Mouse (Mus musculus): ENCODE measurements at regions not wholly inside any gene's neighbourhood (a gene's known extent, or its start where the extent isn't known, plus 50 kb on each side); places are given as distances from the start of the nearest gene placed in this dataset.

DNA sequence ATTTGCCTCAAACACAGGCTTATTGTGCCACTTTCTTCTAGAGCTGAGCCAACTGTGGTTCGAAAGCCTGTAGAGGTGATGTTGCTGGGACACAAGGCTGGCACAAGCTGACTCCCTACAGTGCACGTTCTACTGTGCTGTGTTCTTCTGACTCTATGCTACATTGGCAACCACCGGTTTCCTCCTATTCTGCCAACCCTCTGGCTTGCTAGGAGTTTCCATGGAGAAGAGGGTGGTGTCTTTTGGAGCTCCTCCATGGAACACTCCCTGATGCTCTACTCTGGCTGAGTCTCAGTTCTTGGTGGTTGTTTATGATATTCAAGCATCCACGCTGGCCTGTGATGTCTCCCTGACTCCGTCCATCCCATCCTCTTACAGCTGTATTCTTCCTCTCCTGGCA lies 124.9 kb upstream of the Nmur2 start:
- no peak overlapping the region for H3K9ac ChIP-seq (replicated peaks; ENCODE audit: low read length)
- H3K9me3 ChIP-seq (ENCODE audit: control insufficient read depth, low read length), result no peaks in the 10 kb centered on the region
- no peak for ATAC-seq (ENCODE audit: low FRiP score, low TSS enrichment)
- H3K4me1 ChIP-seq (ENCODE audit: control insufficient read depth, insufficient read depth, low read length), result peaks cover 8% of the 10 kb centered on the region
- no peaks in the 10 kb centered on the region for H3K27me3 ChIP-seq (ENCODE audit: control insufficient read depth, insufficient read depth, low read length)
- WGBS, result 92% methylated on average over 5 of the region's 5 CpGs
- no peak overlapping the region for H3K4me3 ChIP-seq (replicated peaks; ENCODE audit: low read depth, low read length)
- no peak overlapping the region for H3K27ac ChIP-seq (replicated peaks; ENCODE audit: low read depth, low read length)
- no peak overlapping the region for H3K4me2 ChIP-seq (ENCODE audit: low read length)
- no peaks in the 10 kb centered on the region for H3K36me3 ChIP-seq (ENCODE audit: control insufficient read depth, insufficient read depth, low read length)
- DNase-seq, result no peak

- H3K4me1 ChIP-seq (ENCODE audit: control insufficient read depth, insufficient read depth, low read length), result peaks cover 9% of the 10 kb centered on the region
- H3K27ac ChIP-seq (replicated peaks; ENCODE audit: low read depth, low read length), result no peak overlapping the region
- no peak overlapping the region for H3K9ac ChIP-seq (replicated peaks; ENCODE audit: low read length)
- DNase-seq, result no peak
- no peak overlapping the region for H3K4me3 ChIP-seq (replicated peaks; ENCODE audit: low read depth, low read length)
- H3K27me3 ChIP-seq (ENCODE audit: control insufficient read depth, insufficient read depth, low read length), result no peaks in the 10 kb centered on the region
- no peaks in the 10 kb centered on the region for H3K9me3 ChIP-seq (ENCODE audit: control insufficient read depth, low read length)
- WGBS, result 13% methylated on average over 2 of the region's 2 CpGs
- no peaks in the 10 kb centered on the region for H3K36me3 ChIP-seq (ENCODE audit: control insufficient read depth, insufficient read depth, low read length)
- H3K4me2 ChIP-seq (ENCODE audit: low read length), result no peak overlapping the region
- no peak for ATAC-seq (ENCODE audit: low FRiP score, low TSS enrichment)
Measured at GRCm38 (mm10) chr11:56160286-56160685, 119.5 kb upstream of the Nmur2 start.

GRCm38 (mm10) chr11:56159412-56160074 lies 118.7 kb upstream of the Nmur2 start:
- ATAC-seq (ENCODE audit: low FRiP score, low TSS enrichment) (peak; percentile 71; the same call in 1 of the 2 replicates), DNase-seq (peak; percentile 89)
- Histone ChIP-seq H3K4me3 (replicated peaks; ENCODE audit: low read depth, low read length) (no peak overlapping the region), H3K9ac (replicated peaks; ENCODE audit: low read length) (no peak overlapping the region), H3K4me1 (ENCODE audit: control insufficient read depth, insufficient read depth, low read length) (peaks cover 9% of the 10 kb centered on the region), H3K36me3 (ENCODE audit: control insufficient read depth, insufficient read depth, low read length) (no peaks in the 10 kb centered on the region), H3K27me3 (ENCODE audit: control insufficient read depth, insufficient read depth, low read length) (no peaks in the 10 kb centered on the region), H3K9me3 (ENCODE audit: control insufficient read depth, low read length) (no peaks in the 10 kb centered on the region), H3K4me2 (ENCODE audit: low read length) (no peak overlapping the region), H3K27ac (replicated peaks; ENCODE audit: low read depth, low read length) (no peak overlapping the region)
- WGBS, result 13% methylated on average over 10 of the region's 10 CpGs

DNA sequence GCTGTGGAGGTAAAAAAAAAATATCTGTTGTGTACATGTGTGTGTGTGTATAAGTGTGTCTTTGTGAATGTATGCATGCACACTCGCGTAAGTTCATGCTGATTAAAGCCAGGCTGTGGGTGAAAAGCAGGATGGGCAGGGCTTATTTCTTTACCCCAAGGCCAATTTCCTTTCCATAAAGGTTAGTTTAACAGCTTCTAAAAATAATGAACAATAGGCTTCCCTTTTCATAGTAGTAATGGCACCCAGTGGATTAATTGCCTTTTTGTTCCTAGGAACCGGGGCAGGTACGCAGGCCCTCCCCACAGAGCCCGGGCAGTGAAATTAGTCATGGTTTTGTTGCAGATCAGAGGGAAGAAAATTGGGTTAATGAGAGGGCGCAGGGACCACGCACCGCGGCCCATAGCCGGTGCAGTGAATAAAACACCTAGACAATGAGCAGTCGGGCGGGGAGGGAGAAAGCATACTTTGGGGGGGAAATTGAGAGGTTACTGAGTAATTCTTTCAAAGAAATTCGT lies 110.1 kb upstream of the Nmur2 start:
- no peak overlapping the region for H3K4me2 ChIP-seq (ENCODE audit: low read length)
- WGBS, result 8% methylated on average over 13 of the region's 13 CpGs
- H3K4me3 ChIP-seq (replicated peaks; ENCODE audit: low read depth, low read length), result no peak overlapping the region
- H3K36me3 ChIP-seq (ENCODE audit: control insufficient read depth, insufficient read depth, low read length), result no peaks in the 10 kb centered on the region
- H3K4me1 ChIP-seq (ENCODE audit: control insufficient read depth, insufficient read depth, low read length), result peaks cover 12% of the 10 kb centered on the region
- H3K27me3 ChIP-seq (ENCODE audit: control insufficient read depth, insufficient read depth, low read length), result no peaks in the 10 kb centered on the region
- no peak for ATAC-seq (ENCODE audit: low FRiP score, low TSS enrichment)
- no peak overlapping the region for H3K9ac ChIP-seq (replicated peaks; ENCODE audit: low read length)
- DNase-seq, result peak; percentile 28
- H3K9me3 ChIP-seq (ENCODE audit: control insufficient read depth, low read length), result no peaks in the 10 kb centered on the region
- no peak overlapping the region for H3K27ac ChIP-seq (replicated peaks; ENCODE audit: low read depth, low read length)

DNA sequence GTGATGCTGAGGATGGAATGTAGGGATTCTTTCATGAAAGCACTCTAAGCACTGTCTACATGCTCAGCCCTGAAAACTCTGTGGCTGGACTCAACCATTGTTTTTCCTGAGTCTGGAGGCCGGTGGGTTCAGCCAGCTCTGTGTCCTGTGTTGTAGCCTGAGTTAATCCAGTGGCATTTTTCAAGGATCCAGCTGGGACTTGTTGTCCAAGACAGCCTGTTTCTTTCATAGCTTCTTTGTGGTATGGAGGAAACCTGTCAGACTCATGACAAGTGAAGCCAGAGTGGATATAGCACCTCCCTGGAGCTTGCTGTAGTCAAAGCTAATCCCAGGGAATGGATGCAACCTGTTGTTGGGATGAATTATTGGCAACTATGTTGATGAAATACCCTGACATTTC lies 108.9 kb upstream of the Nmur2 start:
- Histone ChIP-seq H3K9ac (replicated peaks; ENCODE audit: low read length) (no peak overlapping the region), H3K36me3 (ENCODE audit: control insufficient read depth, insufficient read depth, low read length) (no peaks in the 10 kb centered on the region), H3K4me1 (ENCODE audit: control insufficient read depth, insufficient read depth, low read length) (peaks cover 12% of the 10 kb centered on the region), H3K4me3 (replicated peaks; ENCODE audit: low read depth, low read length) (no peak overlapping the region), H3K27ac (replicated peaks; ENCODE audit: low read depth, low read length) (no peak overlapping the region), H3K9me3 (ENCODE audit: control insufficient read depth, low read length) (no peaks in the 10 kb centered on the region), H3K4me2 (ENCODE audit: low read length) (no peak overlapping the region), H3K27me3 (ENCODE audit: control insufficient read depth, insufficient read depth, low read length) (no peaks in the 10 kb centered on the region)
- ATAC-seq (ENCODE audit: low FRiP score, low TSS enrichment), result no peak
- 21% methylated on average over 1 of the region's 1 CpGs for WGBS
- no peak for DNase-seq

- H3K27me3 ChIP-seq (ENCODE audit: control insufficient read depth, insufficient read depth, low read length), result no peaks in the 10 kb centered on the region
- DNase-seq (peak; percentile 57), ATAC-seq (ENCODE audit: low FRiP score, low TSS enrichment) (no peak)
- no peak overlapping the region for H3K27ac ChIP-seq (replicated peaks; ENCODE audit: low read depth, low read length)
- 88% methylated on average over 1 of the region's 1 CpGs for WGBS
- H3K4me1 ChIP-seq (ENCODE audit: control insufficient read depth, insufficient read depth, low read length), result peaks cover 12% of the 10 kb centered on the region
- no peaks in the 10 kb centered on the region for H3K9me3 ChIP-seq (ENCODE audit: control insufficient read depth, low read length)
- no peak overlapping the region for H3K4me2 ChIP-seq (ENCODE audit: low read length)
- H3K9ac ChIP-seq (replicated peaks; ENCODE audit: low read length), result no peak overlapping the region
- H3K36me3 ChIP-seq (ENCODE audit: control insufficient read depth, insufficient read depth, low read length), result no peaks in the 10 kb centered on the region
- H3K4me3 ChIP-seq (replicated peaks; ENCODE audit: low read depth, low read length), result no peak overlapping the region
Measured at GRCm38 (mm10) chr11:56148956-56149355, 108.1 kb upstream of the Nmur2 start.

GRCm38 (mm10) chr11:56146708-56147107 lies 105.9 kb upstream of the Nmur2 start:
- H3K4me1 ChIP-seq (ENCODE audit: control insufficient read depth, insufficient read depth, low read length), result peaks cover 10% of the 10 kb centered on the region
- no peak for ATAC-seq (ENCODE audit: low FRiP score, low TSS enrichment)
- H3K9ac ChIP-seq (replicated peaks; ENCODE audit: low read length), result no peak overlapping the region
- H3K9me3 ChIP-seq (ENCODE audit: control insufficient read depth, low read length), result no peaks in the 10 kb centered on the region
- no peak for DNase-seq
- H3K4me2 ChIP-seq (ENCODE audit: low read length), result no peak overlapping the region
- H3K4me3 ChIP-seq (replicated peaks; ENCODE audit: low read depth, low read length), result no peak overlapping the region
- no peaks in the 10 kb centered on the region for H3K27me3 ChIP-seq (ENCODE audit: control insufficient read depth, insufficient read depth, low read length)
- H3K27ac ChIP-seq (replicated peaks; ENCODE audit: low read depth, low read length), result no peak overlapping the region
- WGBS, result 62% methylated on average over 5 of the region's 5 CpGs
- H3K36me3 ChIP-seq (ENCODE audit: control insufficient read depth, insufficient read depth, low read length), result no peaks in the 10 kb centered on the region

DNA sequence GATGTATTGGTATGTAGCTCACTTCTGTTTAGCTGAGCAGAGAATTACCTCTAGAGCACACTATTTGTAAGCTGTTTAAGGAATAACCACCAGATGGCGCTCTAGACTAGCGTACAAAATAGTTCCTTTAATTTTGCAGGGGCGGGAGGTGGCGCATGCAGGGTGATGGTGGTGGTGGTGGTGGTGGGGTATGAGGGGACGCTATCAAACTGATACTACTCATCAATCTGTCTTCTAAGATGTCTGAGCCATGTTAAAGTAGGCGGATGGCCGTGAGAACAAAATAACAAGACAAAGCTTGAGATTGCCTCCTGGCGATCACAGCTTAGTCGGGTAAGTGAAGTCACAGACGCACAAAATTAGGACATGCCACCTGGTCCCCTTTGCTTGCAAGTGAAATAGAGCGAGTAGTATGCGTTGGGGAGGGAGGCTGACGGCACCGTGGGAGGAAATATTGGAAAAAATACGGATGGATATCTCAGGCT lies 90.6 kb upstream of the Nmur2 start:
- no peak overlapping the region for H3K4me3 ChIP-seq (replicated peaks; ENCODE audit: low read depth, low read length)
- no peak overlapping the region for H3K9ac ChIP-seq (replicated peaks; ENCODE audit: low read length)
- ATAC-seq (ENCODE audit: low FRiP score, low TSS enrichment), result no peak
- no peaks in the 10 kb centered on the region for H3K4me1 ChIP-seq (ENCODE audit: control insufficient read depth, insufficient read depth, low read length)
- H3K4me2 ChIP-seq (ENCODE audit: low read length), result peak overlapping the region; percentile 25; the same call in 1 of the 2 replicates
- no peaks in the 10 kb centered on the region for H3K27me3 ChIP-seq (ENCODE audit: control insufficient read depth, insufficient read depth, low read length)
- H3K9me3 ChIP-seq (ENCODE audit: control insufficient read depth, low read length), result no peaks in the 10 kb centered on the region
- 29% methylated on average over 15 of the region's 15 CpGs for WGBS
- DNase-seq, result peak; percentile 95
- H3K36me3 ChIP-seq (ENCODE audit: control insufficient read depth, insufficient read depth, low read length), result no peaks in the 10 kb centered on the region
- H3K27ac ChIP-seq (replicated peaks; ENCODE audit: low read depth, low read length), result no peak overlapping the region

GRCm38 (mm10) chr11:56116553-56117232 lies 75.9 kb upstream of the Nmur2 start:
- no peaks in the 10 kb centered on the region for H3K4me1 ChIP-seq (ENCODE audit: control insufficient read depth, insufficient read depth, low read length)
- no peak for ATAC-seq (ENCODE audit: low FRiP score, low TSS enrichment)
- WGBS, result 51% methylated on average over 12 of the region's 12 CpGs

More at GRCm38 (mm10) chr11:56116553-56117232, 75.9 kb upstream of the Nmur2 start:
- Histone ChIP-seq H3K4me3 (replicated peaks; ENCODE audit: low read depth, low read length) (no peak overlapping the region), H3K27me3 (ENCODE audit: control insufficient read depth, insufficient read depth, low read length) (no peaks in the 10 kb centered on the region), H3K9me3 (ENCODE audit: control insufficient read depth, low read length) (no peaks in the 10 kb centered on the region), H3K9ac (replicated peaks; ENCODE audit: low read length) (no peak overlapping the region), H3K36me3 (ENCODE audit: control insufficient read depth, insufficient read depth, low read length) (no peaks in the 10 kb centered on the region), H3K27ac (replicated peaks; ENCODE audit: low read depth, low read length) (no peak overlapping the region), H3K4me2 (ENCODE audit: low read length) (no peak overlapping the region)
- DNase-seq, result peak; percentile 89

Measured in midbrain, embryonic 14.5 days (tissue).